In genomic region chr9:122120089-122120488, GRCm38 (mm10) we compare ENCODE assay signal across 10 mouse cellular contexts. TPM values are rescaled to one million over a fixed set of nuclear protein-coding genes. Genes with fewer than 3 reads are reported as not detected.
DNase-seq lines count a peak whose midpoint lies in the region; ATAC-seq and TF ChIP-seq lines count a peak whose summit lies in the region.
"Had no signal": no experiment of that assay in that cellular context is flagged by ENCODE, and none has a peak within 500 bp of the region (broad histone marks: within the 10 kb centered on the region; RNA-seq: fewer than 3 reads in every experiment).

No protein-coding gene starts in this region.

- H3K4me1 ChIP-seq in limb, embryonic 11.5 days (ENCODE audit: control insufficient read depth, insufficient read depth, low read length) = no peaks in the 10 kb centered on the region; the same call in 1 of the 2 replicates
- peaks cover 8% of the 10 kb centered on the region for H3K4me1 ChIP-seq in limb, embryonic 10.5 days
- H3K4me1 ChIP-seq in heart, embryonic 10.5 days = peaks cover 21% of the 10 kb centered on the region
- H3K4me1 ChIP-seq in midbrain, postnatal 0 days (ENCODE audit: insufficient read depth, low read length) = no peaks in the 10 kb centered on the region

- DNase-seq in limb, embryonic 11.5 days (ENCODE audit: low spot score) = peak; percentile 48
- no peak for DNase-seq in limb, embryonic 10.5 days (ENCODE audit: low spot score)
- DNase-seq in NIH3T3 (ENCODE audit: low read depth) = peak; percentile 62
- peak; percentile 66 to 77 for DNase-seq in cerebellum, postnatal 10 days
- no peak for DNase-seq in heart, embryonic 10.5 days (ENCODE audit: low spot score)
- peak; percentile 82 to 85 for DNase-seq in kidney, postnatal 36 days
- DNase-seq in midbrain, postnatal 0 days (ENCODE audit: low spot score) = peak; percentile 44
- no peak for DNase-seq in right cerebral cortex, postnatal 14 days

- no peak overlapping the region for H3K27ac ChIP-seq in limb, embryonic 11.5 days (replicated peaks; ENCODE audit: low read depth, low read length)
- H3K27ac ChIP-seq in limb, embryonic 10.5 days = no peak overlapping the region
- H3K27ac ChIP-seq in heart, embryonic 10.5 days = no peak overlapping the region
- no peak overlapping the region for H3K27ac ChIP-seq in midbrain, postnatal 0 days (ENCODE audit: low read depth, low read length)
- H3K27ac ChIP-seq: embryonic facial prominence, embryonic 13.5 days; macrophage had no signal

- no peak overlapping the region for H3K9ac ChIP-seq in limb, embryonic 11.5 days (ENCODE audit: low read length)
- no peak overlapping the region for H3K9ac ChIP-seq in midbrain, postnatal 0 days (replicated peaks; ENCODE audit: low read length, poor library complexity, severe bottlenecking)
- H3K9ac ChIP-seq: embryonic facial prominence, embryonic 13.5 days had no signal

- no peaks in the 10 kb centered on the region for H3K27me3 ChIP-seq in limb, embryonic 11.5 days (ENCODE audit: control insufficient read depth, insufficient read depth, low read length)
- no peaks in the 10 kb centered on the region for H3K27me3 ChIP-seq in limb, embryonic 10.5 days (ENCODE audit: low read depth, poor library complexity, severe bottlenecking)
- no peaks in the 10 kb centered on the region for H3K27me3 ChIP-seq in heart, embryonic 10.5 days (ENCODE audit: insufficient read depth, poor library complexity, severe bottlenecking)
- H3K27me3 ChIP-seq in midbrain, postnatal 0 days (ENCODE audit: insufficient read depth, low read length) = no peaks in the 10 kb centered on the region
- H3K27me3 ChIP-seq: embryonic facial prominence, embryonic 13.5 days had no signal

- H3K9me3 ChIP-seq in limb, embryonic 11.5 days (ENCODE audit: control insufficient read depth, low read length) = no peaks in the 10 kb centered on the region
- no peaks in the 10 kb centered on the region for H3K9me3 ChIP-seq in limb, embryonic 10.5 days (replicated peaks)
- H3K9me3 ChIP-seq in heart, embryonic 10.5 days = no peaks in the 10 kb centered on the region
- H3K9me3 ChIP-seq in midbrain, postnatal 0 days (ENCODE audit: low read length) = no peaks in the 10 kb centered on the region
- H3K9me3 ChIP-seq: embryonic facial prominence, embryonic 13.5 days had no signal

- no peaks in the 10 kb centered on the region for H3K36me3 ChIP-seq in limb, embryonic 11.5 days (ENCODE audit: control insufficient read depth, insufficient read depth, low read length)
- no peaks in the 10 kb centered on the region for H3K36me3 ChIP-seq in limb, embryonic 10.5 days
- H3K36me3 ChIP-seq in heart, embryonic 10.5 days = 0 out of 2 replicates have a peak, but pooled peaks cover 3% of the 10 kb centered on the region
- H3K36me3 ChIP-seq in midbrain, postnatal 0 days (ENCODE audit: insufficient read depth, low read length) = 0 out of 2 replicates have a peak, but pooled peaks cover 4% of the 10 kb centered on the region

- ATAC-seq in limb, embryonic 11.5 days (ENCODE audit: insufficient number of reproducible peaks, low FRiP score, low TSS enrichment, low read depth) = no peak
- no peak for ATAC-seq in midbrain, postnatal 0 days (ENCODE audit: low FRiP score)

- TF ChIP-seq CTCF in midbrain, postnatal 0 days (IDR thresholded peaks at IDR 0.05) = peak; percentile 69

- H3K4me3 ChIP-seq in limb, embryonic 11.5 days (ENCODE audit: low read depth, low read length) = no peak overlapping the region
- no peak overlapping the region for H3K4me3 ChIP-seq in limb, embryonic 10.5 days
- peak overlapping the region; percentile 92; the same call in 1 of the 2 replicates for H3K4me3 ChIP-seq in heart, embryonic 10.5 days
- no peak overlapping the region for H3K4me3 ChIP-seq in midbrain, postnatal 0 days (ENCODE audit: low read depth, low read length)
- H3K4me3 ChIP-seq: embryonic facial prominence, embryonic 13.5 days had no signal

- no peak overlapping the region for H3K4me2 ChIP-seq in limb, embryonic 11.5 days (ENCODE audit: low read depth, severe bottlenecking)
- no peak overlapping the region for H3K4me2 ChIP-seq in midbrain, postnatal 0 days (ENCODE audit: low read depth, low read length, poor library complexity, severe bottlenecking)
- H3K4me2 ChIP-seq: embryonic facial prominence, embryonic 13.5 days had no signal

- 51% methylated on average over 3 of the region's 3 CpGs for WGBS in limb, embryonic 11.5 days
- whole genome bisulfite sequencing in limb, embryonic 10.5 days = 52% methylated on average over 3 of the region's 3 CpGs
- 42% methylated on average over 3 of the region's 3 CpGs for WGBS in heart, embryonic 10.5 days
- WGBS in midbrain, postnatal 0 days = 45% methylated on average over 3 of the region's 3 CpGs

RNA-seq across cellular contexts. Expression of gene Snrk, which starts 3.0 kb away (rescaled TPM):
- 22.6 and 28.6 TPM in 2 replicates for polyA plus RNA-seq in limb, embryonic 11.5 days (2014; fragmentation: Nextera tagmentation; extraction: Ambion mirVana)
- polyA plus RNA-seq in limb, embryonic 10.5 days (2016; fragmentation: Nextera tagmentation; extraction: Ambion mirVana) = 26.6 and 41.1 TPM in 2 replicates
- 39.3 and 54.0 TPM in 2 replicates for polyA plus RNA-seq in heart, embryonic 10.5 days (2016; fragmentation: Nextera tagmentation; extraction: Ambion mirVana)
- total RNA-seq in midbrain, postnatal 0 days (2014; rRNA removed) = 90.5 and 101 TPM in 2 replicates
- 77.2 and 79.9 TPM in 2 replicates for polyA plus RNA-seq in midbrain, postnatal 0 days (2015; fragmentation: Nextera tagmentation; extraction: Ambion mirVana)

Comparison
In these comparisons a context has a peak if more than half of its experiments do, and no peak if none do; other contexts are left out.
1. DNase-seq: peak in limb, embryonic 11.5 days (single experiment), NIH3T3 (single experiment), cerebellum, postnatal 10 days (2 of 2), kidney, postnatal 36 days (2 of 2) and midbrain, postnatal 0 days (single experiment); none in limb, embryonic 10.5 days (single experiment), heart, embryonic 10.5 days (single experiment) and right cerebral cortex, postnatal 14 days (single experiment).